Mouse (Mus musculus) large intestine, adult 2 months (tissue): ENCODE measurements around the gene Itgax. TPM values are rescaled to one million over a fixed set of nuclear protein-coding genes. Genes with fewer than 3 reads are reported as not detected.
A peak's percentile ranks its signal among the peaks of the same experiment; 100 is the strongest.
"Not testable (repeated sequence)": the region's sequence is repeated elsewhere in the genome, so short reads cannot be mapped to it uniquely, and the experiment has no call there.

Source experiments
- DNase-seq: peaks from one replicate; pipeline ENCODE4 v3.0.0-alpha.2; 2012; ENCODE audit warnings: low read depth, low spot score
- WGBS: fragments of 180-500 bp; shearing (Covaris S2); methylation state at CpG from one replicate; pipeline ENCODE4 v1.1.7; 2018; 5-methylcytosine and 5-hydroxymethylcytosine counted together
- polyA plus RNA-seq: library from polyadenylated mRNA; depleted of rRNA; stranded (reverse); fragments of >200 nt; gene quantifications from 2 replicates; pipeline ENCODE4 v1.2.3, GENCODE M21; 2012; rRNA removed

Itgax gene
- polyA plus RNA-seq, 1 experiment, result 6.7 TPM

DNA sequence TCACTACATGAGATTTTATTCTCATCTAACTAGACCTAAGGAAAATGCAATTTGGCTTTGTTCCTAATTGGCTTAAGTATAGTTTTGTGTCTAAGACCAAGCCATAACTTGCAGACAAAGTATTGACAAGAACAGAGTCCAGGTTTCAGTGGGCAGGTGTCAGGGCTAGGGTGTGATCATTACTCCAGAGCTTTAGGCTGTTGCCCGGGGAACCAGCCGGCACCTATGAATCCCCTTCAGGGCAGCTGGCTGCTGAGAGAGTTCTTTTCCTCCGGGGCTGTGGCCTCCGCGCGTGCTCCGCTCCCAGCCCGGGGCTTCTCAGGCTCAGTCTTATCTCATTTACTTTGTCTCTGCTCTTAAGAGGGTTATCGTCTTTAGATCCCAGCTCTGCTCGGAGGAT is 25.6 kb downstream of the Itgax start:
- peak; percentile 21 for DNase-seq
- 31% methylated on average over 10 of the region's 10 CpGs for WGBS

GRCm38 (mm10) chr7:128158688-128159354 is 29.5 kb downstream of the Itgax start:
- WGBS, result 52% methylated on average over 8 of the region's 8 CpGs
- DNase-seq, result not testable (repeated sequence)

GRCm38 (mm10) chr7:128164001-128164400 is 34.7 kb downstream of the Itgax start:
- DNase-seq, result no peak

GRCm38 (mm10) chr7:128166391-128166790 is 37.0 kb downstream of the Itgax start:
- WGBS, result 57% methylated on average over 7 of the region's 7 CpGs
- no peak for DNase-seq

More at GRCm38 (mm10) chr7:128164001-128164400, 34.7 kb downstream of the Itgax start:
- WGBS, result 93% methylated on average over 4 of the region's 4 CpGs

GRCm38 (mm10) chr7:128169996-128170395 is 40.6 kb downstream of the Itgax start:
- DNase-seq, result no peak
- WGBS, result 77% methylated on average over 3 of the region's 3 CpGs

DNA sequence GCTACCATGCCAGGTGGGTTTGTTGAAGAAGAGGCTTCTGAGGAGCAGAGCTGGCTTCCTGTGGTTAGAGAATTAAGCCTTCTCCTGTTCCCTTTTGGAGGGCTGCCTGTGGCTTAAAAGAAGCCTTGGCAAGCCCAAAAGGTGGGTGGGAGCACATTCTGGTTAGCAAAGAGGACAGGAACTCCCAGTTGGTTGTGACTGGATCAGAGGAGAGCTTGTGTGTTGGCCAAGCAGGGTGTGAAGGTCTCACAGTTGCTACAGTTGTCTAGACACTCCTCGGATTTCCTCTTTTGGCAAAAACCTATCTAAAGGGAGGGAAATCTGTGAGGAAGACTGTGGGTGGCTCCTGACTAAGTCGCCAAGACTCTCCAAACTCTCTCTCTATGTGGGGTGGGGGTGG is 49.0 kb downstream of the Itgax start:
- DNase-seq, result no peak
- 65% methylated on average over 2 of the region's 2 CpGs for WGBS

- no peak for DNase-seq
- 76% methylated on average over 7 of the region's 7 CpGs for WGBS
Measured at GRCm38 (mm10) chr7:128180126-128180525, 50.8 kb downstream of the Itgax start.

- 67% methylated on average over 6 of the region's 6 CpGs for WGBS
- DNase-seq, result no peak
Measured at GRCm38 (mm10) chr7:128180546-128180945, 51.2 kb downstream of the Itgax start.

GRCm38 (mm10) chr7:128181691-128182090 is 52.3 kb downstream of the Itgax start:
- DNase-seq, result no peak
- WGBS, result 85% methylated on average over 10 of the region's 10 CpGs

Other genes with a start within 250 kb of the Itgax start
- gene Prss53, start 238.6 kb upstream of the Itgax start, polyA plus RNA-seq, result 0.80 and 1.1 TPM in 2 replicates
- gene Gm21974, start 234.1 kb upstream of the Itgax start, polyA plus RNA-seq, result not detected in 2 replicates
- 69.3 and 83.9 TPM in 2 replicates for gene Vkorc1, start 233.9 kb upstream of the Itgax start, polyA plus RNA-seq
- gene Bckdk, start 225.5 kb upstream of the Itgax start, polyA plus RNA-seq, result 82.2 and 87.5 TPM in 2 replicates
- gene Kat8, start 217.0 kb upstream of the Itgax start, polyA plus RNA-seq, result 14.2 and 14.8 TPM in 2 replicates
- 33.4 and 34.9 TPM in 2 replicates for gene Prss8, start 199.4 kb upstream of the Itgax start, polyA plus RNA-seq
- 3.2 and 4.4 TPM in 2 replicates for gene Prss36, start 182.8 kb upstream of the Itgax start, polyA plus RNA-seq
- 187 and 218 TPM in 2 replicates for gene Fus, start 162.1 kb upstream of the Itgax start, polyA plus RNA-seq
- 928 and 1,122 TPM in 2 replicates for gene Pycard, start 135.7 kb upstream of the Itgax start, polyA plus RNA-seq
- gene Trim72, start 125.6 kb upstream of the Itgax start, polyA plus RNA-seq, result 6.8 and 9.8 TPM in 2 replicates
- gene Itgam, start 66.9 kb upstream of the Itgax start, polyA plus RNA-seq, result 10.1 and 14.0 TPM in 2 replicates
- gene Gm49368, start 66.9 kb upstream of the Itgax start, polyA plus RNA-seq, result 0.02 and 0.04 TPM in 2 replicates
- gene Itgad, start 24.8 kb downstream of the Itgax start, polyA plus RNA-seq, result 1.1 and 1.5 TPM in 2 replicates
- 1.0 and 1.6 TPM in 2 replicates for gene Cox6a2, start 76.8 kb downstream of the Itgax start, polyA plus RNA-seq
- 22.1 and 28.9 TPM in 2 replicates for gene Armc5, start 107.8 kb downstream of the Itgax start, polyA plus RNA-seq
- 2.2 and 2.7 TPM in 2 replicates for gene 9130023H24Rik, start 108.5 kb downstream of the Itgax start, polyA plus RNA-seq
- 53.7 and 57.1 TPM in 2 replicates for gene Tgfb1i1, start 117.3 kb downstream of the Itgax start, polyA plus RNA-seq
- not detected in 2 replicates for gene Slc5a2, start 136.1 kb downstream of the Itgax start, polyA plus RNA-seq
- 25.9 and 53.1 TPM in 2 replicates for gene BC017158, start 168.6 kb downstream of the Itgax start, polyA plus RNA-seq